Mouse (Mus musculus) duodenum, adult 2 months (tissue): Measurements from ENCODE around the gene Itsn2. TPM values are rescaled to one million over a fixed set of nuclear protein-coding genes. Genes with fewer than 3 reads are reported as not detected.

ENCODE experiments used
- polyA plus RNA-seq: library from polyadenylated mRNA; depleted of rRNA; stranded (reverse); fragments of >200 nt; gene quantifications from 2 replicates; pipeline ENCODE4 v1.2.3, GENCODE M21; 2012; ENCODE audit warnings: low replicate concordance; rRNA removed

The Itsn2 gene
- 4.9 and 7.8 TPM in 2 replicates for polyA plus RNA-seq

DNA sequence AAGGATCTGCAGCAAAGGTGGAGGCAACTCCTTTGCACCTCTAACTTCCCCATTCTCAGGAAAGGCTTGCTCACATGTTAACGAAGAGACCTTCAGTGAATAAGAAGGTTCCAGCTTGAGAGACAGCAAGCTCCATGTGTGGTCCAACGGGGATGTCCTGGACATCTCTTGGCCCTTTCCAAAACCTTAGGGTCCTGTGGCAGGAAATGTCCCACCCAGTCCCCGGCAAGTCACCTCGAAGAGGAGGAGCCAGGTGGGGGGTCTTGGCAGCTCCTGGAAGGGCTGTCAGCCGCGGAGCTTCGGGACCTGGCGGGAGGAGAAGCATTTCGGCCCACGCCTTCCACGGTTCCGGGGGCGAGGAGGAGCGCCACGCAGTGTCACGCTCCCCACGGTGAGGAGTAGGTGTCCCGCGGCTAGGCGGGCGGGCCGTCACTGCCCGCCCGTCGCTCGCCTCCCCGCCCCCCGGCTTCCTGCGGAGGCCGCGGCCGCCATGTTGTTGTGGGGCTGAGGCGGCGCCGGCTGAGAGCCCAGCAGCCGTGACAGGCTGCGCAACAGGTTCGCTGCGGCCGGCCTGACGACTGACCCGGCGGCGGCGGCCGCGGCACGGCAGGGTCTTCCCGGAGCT is at the start of gene Itsn2, which contains the start of gene Gm3625:
Gene Itsn2, plus strand, starts transcription at position 98 of the 625 bp plus-strand sequence.
Gene Gm3625, minus strand, starts transcription at position 387 of the 625 bp plus-strand sequence.

DNA sequence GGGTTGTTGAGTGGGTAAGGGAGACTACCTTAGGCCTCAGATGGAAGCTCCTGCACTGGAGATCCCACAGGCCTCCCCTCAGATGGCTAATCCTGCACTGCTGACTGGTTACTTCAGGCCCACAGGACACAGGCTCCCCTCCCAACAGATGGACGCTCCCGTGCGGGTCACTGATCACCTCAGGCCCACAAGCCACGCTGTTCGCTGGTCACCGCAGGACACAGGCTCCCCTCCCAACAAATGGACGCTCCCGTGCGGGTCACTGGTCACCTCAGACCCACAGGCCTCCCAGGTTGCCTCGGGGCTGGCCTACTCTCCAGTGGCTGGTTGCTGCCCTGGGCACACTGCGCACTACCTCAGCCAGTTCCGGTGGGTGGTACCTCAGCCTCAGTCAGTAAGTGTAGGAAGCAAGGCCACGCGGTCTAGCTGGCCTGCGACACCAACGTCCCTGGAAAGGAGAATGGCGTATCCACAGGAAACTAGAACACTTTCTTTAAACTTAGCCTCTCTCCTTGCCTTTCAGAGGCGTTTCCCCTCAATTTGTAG is 145.7 kb downstream of the Itsn2 start, which contains the start of gene Fam228a:
Gene Fam228a, minus strand, starts transcription at position 400 of the 546 bp plus-strand sequence.

Other genes with a start within 250 kb of the Itsn2 start
- gene Ncoa1, start 115.5 kb upstream of the Itsn2 start, polyA plus RNA-seq: 7.7 and 11.9 TPM in 2 replicates
- gene Gm3625, start 289 bp downstream of the Itsn2 start, polyA plus RNA-seq: not detected in 2 replicates
- 0.06 TPM in 1 of 2 replicates, not detected in the other for gene Fam228a, start 145.8 kb downstream of the Itsn2 start, polyA plus RNA-seq
- not detected in 2 replicates for gene Pfn4, start 176.4 kb downstream of the Itsn2 start, polyA plus RNA-seq
- not detected in 2 replicates for gene Fam228b, start 176.6 kb downstream of the Itsn2 start, polyA plus RNA-seq
- gene Sf3b6, start 224.9 kb downstream of the Itsn2 start, polyA plus RNA-seq: 12.8 and 24.0 TPM in 2 replicates
- 1.8 and 2.0 TPM in 2 replicates for gene Fkbp1b, start 249.0 kb downstream of the Itsn2 start, polyA plus RNA-seq